Mouse (Mus musculus) embryonic fibroblast, embryonic 13.5 days (primary cell): ENCODE measurements around the gene Lin52. TPM values are rescaled to one million over a fixed set of nuclear protein-coding genes. Genes with fewer than 3 reads are reported as not detected.

Experiments
- H3K27ac ChIP-seq: 2 replicates; pipeline ENCODE4 v1.5.1; 2012; ENCODE audit warnings: low read length, control low read depth, inconsistent platforms; ENCODE audit not compliant: insufficient read depth
- H3K4me1 ChIP-seq: 2 replicates; pipeline ENCODE4 v1.6.1; 2011; ENCODE audit warnings: low read length; ENCODE audit not compliant: control insufficient read depth, insufficient read depth
- H3K4me3 ChIP-seq: 2 replicates; pipeline ENCODE4 v1.5.1; 2011; ENCODE audit warnings: mild to moderate bottlenecking, control low read depth, low read length; ENCODE audit not compliant: insufficient read depth
- CTCF ChIP-seq: IDR thresholded peaks from 2 replicates; pipeline ENCODE4 v1.5.1; 2011; ENCODE audit warnings: mild to moderate bottlenecking, control low read depth, low read length, moderate library complexity, borderline replicate concordance; ENCODE audit not compliant: insufficient read depth
- POLR2A ChIP-seq: IDR thresholded peaks from 2 replicates; pipeline ENCODE4 v1.6.1; 2011; ENCODE audit warnings: low read depth, mild to moderate bottlenecking, control low read depth, low read length, moderate library complexity
- polyA plus RNA-seq: library from polyadenylated mRNA; stranded (reverse); fragments of >200 nt; gene quantifications from 2 replicates; pipeline ENCODE4 v1.2.4, GENCODE M21; 2011; ENCODE audit warnings: low read depth; ENCODE audit not compliant: missing spikeins, insufficient read length

The Lin52 gene
- polyA plus RNA-seq, 1 experiment: 14.5 TPM

- Histone ChIP-seq H3K27ac (no peak overlapping the region), H3K4me1 (no peaks in the 10 kb centered on the region), H3K4me3 (no peak overlapping the region)
- no peak for TF ChIP-seq POLR2A
- no peak for TF ChIP-seq CTCF
These were observed 27.2 kb upstream of the Lin52 start for GRCm38 (mm10) chr12:84423990-84424389.

GRCm38 (mm10) chr12:84429825-84430224 is 21.4 kb upstream of the Lin52 start:
- H3K4me3 ChIP-seq: no peak overlapping the region
- TF ChIP-seq CTCF: no peak
- TF ChIP-seq POLR2A: no peak

GRCm38 (mm10) chr12:84438697-84439096 is 12.5 kb upstream of the Lin52 start:
- no peaks in the 10 kb centered on the region for H3K4me1 ChIP-seq
- no peak overlapping the region for H3K4me3 ChIP-seq
- TF ChIP-seq CTCF (no peak), POLR2A (no peak)

More at GRCm38 (mm10) chr12:84429825-84430224, 21.4 kb upstream of the Lin52 start:
- Histone ChIP-seq H3K4me1 (no peaks in the 10 kb centered on the region), H3K27ac (no peak overlapping the region)

GRCm38 (mm10) chr12:84442526-84442925 is 8.7 kb upstream of the Lin52 start:
- no peak overlapping the region for H3K27ac ChIP-seq
- no peaks in the 10 kb centered on the region for H3K4me1 ChIP-seq
- H3K4me3 ChIP-seq: no peak overlapping the region
- TF ChIP-seq CTCF (no peak), POLR2A (no peak)

More at GRCm38 (mm10) chr12:84438697-84439096, 12.5 kb upstream of the Lin52 start:
- H3K27ac ChIP-seq: no peak overlapping the region

- Histone ChIP-seq H3K4me3 (no peak overlapping the region), H3K27ac (no peak overlapping the region), H3K4me1 (no peaks in the 10 kb centered on the region)
- TF ChIP-seq CTCF (no peak), POLR2A (no peak)
These were observed 3.8 kb upstream of the Lin52 start for GRCm38 (mm10) chr12:84447386-84447785.

GRCm38 (mm10) chr12:84448181-84448580 is 3.0 kb upstream of the Lin52 start:
- TF ChIP-seq POLR2A: no peak
- TF ChIP-seq CTCF: no peak
- H3K27ac ChIP-seq: no peak overlapping the region
- H3K4me1 ChIP-seq: peaks cover 3% of the 10 kb centered on the region; the same call in 1 of the 2 replicates
- no peak overlapping the region for H3K4me3 ChIP-seq

GRCm38 (mm10) chr12:84449887-84450286 is 1.3 kb upstream of the Lin52 start:
- H3K4me3 ChIP-seq: no peak overlapping the region
- TF ChIP-seq POLR2A (no peak), CTCF (no peak)
- peaks cover 3% of the 10 kb centered on the region; the same call in 1 of the 2 replicates for H3K4me1 ChIP-seq
- H3K27ac ChIP-seq: no peak overlapping the region

- H3K4me3 ChIP-seq: peak overlapping the region; percentile 63
- H3K4me1 ChIP-seq: peaks cover 3% of the 10 kb centered on the region; the same call in 1 of the 2 replicates
- TF ChIP-seq CTCF (no peak), POLR2A (no peak)
- H3K27ac ChIP-seq: no peak overlapping the region
These were observed 888 bp upstream of the Lin52 start for GRCm38 (mm10) chr12:84450351-84450717.

- Histone ChIP-seq H3K4me3 (peak overlapping the region; percentile 92), H3K4me1 (peaks cover 3% of the 10 kb centered on the region; the same call in 1 of the 2 replicates), H3K27ac (no peak overlapping the region)
- TF ChIP-seq POLR2A (no peak), CTCF (no peak)
These were observed 579 bp downstream of the Lin52 start for GRCm38 (mm10) chr12:84451801-84452200.

GRCm38 (mm10) chr12:84456911-84457310 is 5.7 kb downstream of the Lin52 start:
- Histone ChIP-seq H3K4me1 (peaks cover 3% of the 10 kb centered on the region; the same call in 1 of the 2 replicates), H3K4me3 (no peak overlapping the region), H3K27ac (no peak overlapping the region)
- no peak for TF ChIP-seq CTCF
- TF ChIP-seq POLR2A: no peak
